Mouse (Mus musculus) megakaryocyte, embryonic 14.5 days (primary cell): ENCODE measurements at regions not wholly inside any gene's neighbourhood (a gene's known extent, or its start where the extent isn't known, plus 50 kb on each side); places are given as distances from the start of the nearest gene placed in this dataset.

Source experiments
- FLI1 ChIP-seq: IDR thresholded peaks from 2 replicates; pipeline ENCODE4 v1.6.1; 2012; ENCODE audit warnings: low read length, inconsistent platforms, mixed read lengths
- GATA1 ChIP-seq: IDR thresholded peaks from 3 replicates; pipeline ENCODE4 v1.6.1; 2012; ENCODE audit warnings: mixed read lengths, low read length, inconsistent platforms, borderline replicate concordance

GRCm38 (mm10) chr10:117440225-117440976 is 60.6 kb upstream of the Cpsf6 start:
- TF ChIP-seq GATA1: no peak
- TF ChIP-seq FLI1: no peak
